Comparison of ENCODE assay signal across 8 mouse cellular contexts in the genomic region with DNA sequence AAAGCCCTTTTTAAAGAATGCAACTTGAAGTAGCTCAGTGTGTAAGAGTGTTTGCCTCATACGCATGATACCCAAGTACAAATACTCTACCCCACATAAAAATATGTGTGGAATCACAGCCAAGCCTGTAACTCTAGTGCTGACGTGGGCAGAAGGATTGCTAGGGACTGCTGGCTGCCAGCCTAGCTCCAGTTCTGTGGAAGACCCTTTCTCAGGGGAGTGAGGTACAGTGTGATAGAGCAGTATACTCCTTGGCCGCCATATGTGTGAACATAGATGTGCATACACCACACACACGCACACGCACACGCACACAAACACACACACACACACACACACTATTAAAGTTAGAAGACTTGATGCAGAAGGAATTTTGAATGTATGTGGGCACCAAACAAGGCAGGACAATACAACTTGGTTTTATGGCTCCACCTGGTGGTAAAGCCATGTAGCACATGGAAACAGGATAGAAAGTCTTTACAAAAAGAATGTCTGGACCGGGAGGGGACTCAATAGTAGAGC. TPM values are rescaled to one million over a fixed set of nuclear protein-coding genes. Genes with fewer than 3 reads are reported as not detected.
DNase-seq lines count a peak whose midpoint lies in the region; ATAC-seq lines count a peak whose summit lies in the region.

No protein-coding gene starts in this region.

- no peak overlapping the region for H3K4me2 ChIP-seq in liver, embryonic 12.5 days
- H3K4me2 ChIP-seq in forebrain, embryonic 14.5 days (ENCODE audit: low read length): no peak overlapping the region
- H3K4me2 ChIP-seq in intestine, embryonic 14.5 days (ENCODE audit: low read length): no peak overlapping the region
- H3K4me2 ChIP-seq in stomach, embryonic 16.5 days (ENCODE audit: low read depth, low read length): no peak overlapping the region

- H3K9ac ChIP-seq in liver, embryonic 12.5 days: no peak overlapping the region
- H3K9ac ChIP-seq in forebrain, embryonic 14.5 days (ENCODE audit: low read length): no peak overlapping the region
- H3K9ac ChIP-seq in intestine, embryonic 14.5 days (ENCODE audit: low read length): no peak overlapping the region
- no peak overlapping the region for H3K9ac ChIP-seq in stomach, embryonic 16.5 days (ENCODE audit: low read length)

- no peaks in the 10 kb centered on the region for H3K36me3 ChIP-seq in liver, embryonic 12.5 days
- no peaks in the 10 kb centered on the region for H3K36me3 ChIP-seq in forebrain, embryonic 14.5 days (ENCODE audit: control insufficient read depth, insufficient read depth, low read length)
- peaks cover 4% of the 10 kb centered on the region for H3K36me3 ChIP-seq in intestine, embryonic 14.5 days (ENCODE audit: control insufficient read depth, insufficient read depth, low read length)
- peaks cover 47% of the 10 kb centered on the region for H3K36me3 ChIP-seq in limb, embryonic 10.5 days
- no peaks in the 10 kb centered on the region for H3K36me3 ChIP-seq in stomach, embryonic 16.5 days (ENCODE audit: control insufficient read depth, insufficient read depth, low read length)

- no peaks in the 10 kb centered on the region for H3K9me3 ChIP-seq in liver, embryonic 12.5 days (replicated peaks)
- H3K9me3 ChIP-seq in forebrain, embryonic 14.5 days (replicated peaks; ENCODE audit: control insufficient read depth, low read length): no peaks in the 10 kb centered on the region
- H3K9me3 ChIP-seq in intestine, embryonic 14.5 days (ENCODE audit: control insufficient read depth, low read length): no peaks in the 10 kb centered on the region
- H3K9me3 ChIP-seq in limb, embryonic 10.5 days (replicated peaks): no peaks in the 10 kb centered on the region
- no peaks in the 10 kb centered on the region for H3K9me3 ChIP-seq in stomach, embryonic 16.5 days (replicated peaks; ENCODE audit: control insufficient read depth, low read length)

- no peak overlapping the region for H3K27ac ChIP-seq in liver, embryonic 12.5 days
- no peak overlapping the region for H3K27ac ChIP-seq in forebrain, embryonic 14.5 days (ENCODE audit: low read depth, low read length)
- no peak overlapping the region for H3K27ac ChIP-seq in intestine, embryonic 14.5 days (ENCODE audit: low read depth)
- no peak overlapping the region for H3K27ac ChIP-seq in limb, embryonic 10.5 days
- H3K27ac ChIP-seq in stomach, embryonic 16.5 days (ENCODE audit: low read length): peak overlapping the region; percentile 47

- no peaks in the 10 kb centered on the region; the same call in 1 of the 2 replicates for H3K4me1 ChIP-seq in liver, embryonic 12.5 days
- H3K4me1 ChIP-seq in forebrain, embryonic 14.5 days (ENCODE audit: control insufficient read depth, insufficient read depth, low read length): no peaks in the 10 kb centered on the region
- no peaks in the 10 kb centered on the region for H3K4me1 ChIP-seq in intestine, embryonic 14.5 days (replicated peaks; ENCODE audit: control insufficient read depth, insufficient read depth, low read length)
- no peaks in the 10 kb centered on the region for H3K4me1 ChIP-seq in limb, embryonic 10.5 days
- H3K4me1 ChIP-seq in stomach, embryonic 16.5 days (ENCODE audit: control insufficient read depth, insufficient read depth, low read length): 0 out of 2 replicates have a peak, but pooled peaks cover 3% of the 10 kb centered on the region

- DNase-seq in liver: peak; percentile 43
- peak; percentile 56 for DNase-seq in c-Kit-positive CD71-positive TER-119-positive erythroid progenitor cells, embryonic 14.5 days (ENCODE audit: low spot score)
- peak; percentile 78 for DNase-seq in forebrain, embryonic 14.5 days (ENCODE audit: low spot score)
- DNase-seq in intestine, embryonic 14.5 days (ENCODE audit: low spot score): peak; percentile 65
- peak; percentile 40 for DNase-seq in limb, embryonic 10.5 days (ENCODE audit: low spot score)
- peak; percentile 5 to 19 for DNase-seq in monocyte, adult 2 months (ENCODE audit: low read depth in 1 of 2, low spot score in 2 of 2)

- no peaks in the 10 kb centered on the region for H3K27me3 ChIP-seq in liver, embryonic 12.5 days (replicated peaks)
- H3K27me3 ChIP-seq in forebrain, embryonic 14.5 days (replicated peaks; ENCODE audit: control insufficient read depth, insufficient read depth, low read length): no peaks in the 10 kb centered on the region
- no peaks in the 10 kb centered on the region for H3K27me3 ChIP-seq in intestine, embryonic 14.5 days (replicated peaks; ENCODE audit: control insufficient read depth, insufficient read depth, low read length)
- no peaks in the 10 kb centered on the region for H3K27me3 ChIP-seq in limb, embryonic 10.5 days (ENCODE audit: low read depth, poor library complexity, severe bottlenecking)
- H3K27me3 ChIP-seq in stomach, embryonic 16.5 days (ENCODE audit: control insufficient read depth, insufficient read depth, low read length): no peaks in the 10 kb centered on the region

- 59% methylated on average over 7 of the region's 7 CpGs for WGBS in liver, embryonic 12.5 days (ENCODE audit: insufficient replicate concordance)
- WGBS in forebrain, embryonic 14.5 days: 61% methylated on average over 7 of the region's 7 CpGs
- 70% methylated on average over 7 of the region's 7 CpGs for WGBS in intestine, embryonic 14.5 days
- WGBS in limb, embryonic 10.5 days: 73% methylated on average over 7 of the region's 7 CpGs
- 59% methylated on average over 7 of the region's 7 CpGs for WGBS in stomach, embryonic 16.5 days

- no peak for ATAC-seq in liver, embryonic 12.5 days
- ATAC-seq in forebrain, embryonic 14.5 days: peak; percentile 58
- ATAC-seq in intestine, embryonic 14.5 days (replicated peaks; ENCODE audit: low FRiP score, low TSS enrichment, low read depth): no peak
- ATAC-seq in stomach, embryonic 16.5 days (ENCODE audit: insufficient read depth, low FRiP score): peak; percentile 68; the same call in 1 of the 2 replicates

- no peak overlapping the region for H3K4me3 ChIP-seq in liver, embryonic 12.5 days
- H3K4me3 ChIP-seq in forebrain, embryonic 14.5 days (ENCODE audit: low read depth, low read length): no peak overlapping the region
- H3K4me3 ChIP-seq in intestine, embryonic 14.5 days (ENCODE audit: low read depth, low read length): no peak overlapping the region
- H3K4me3 ChIP-seq in limb, embryonic 10.5 days: no peak overlapping the region
- no peak overlapping the region for H3K4me3 ChIP-seq in stomach, embryonic 16.5 days (replicated peaks; ENCODE audit: low read length)

RNA-seq across cellular contexts. Expression of a gene that starts 41.2 kb away (rescaled TPM):
- polyA plus RNA-seq in liver, embryonic 12.5 days (2016; fragmentation: Nextera tagmentation; extraction: Ambion mirVana): 4.9 and 5.8 TPM in 2 replicates
- polyA plus RNA-seq in forebrain, embryonic 14.5 days (2014; fragmentation: Nextera tagmentation; extraction: Ambion mirVana): 9.4 and 12.1 TPM in 2 replicates
- 15.8 TPM in 2 replicates for polyA plus RNA-seq in intestine, embryonic 14.5 days (2014; fragmentation: Nextera tagmentation; extraction: Ambion mirVana)
- 15.5 and 19.5 TPM in 2 replicates for polyA plus RNA-seq in limb, embryonic 10.5 days (2016; fragmentation: Nextera tagmentation; extraction: Ambion mirVana)
- polyA plus RNA-seq in stomach, embryonic 16.5 days (2015; fragmentation: Nextera tagmentation; extraction: Ambion mirVana): 11.1 and 11.6 TPM in 2 replicates

Comparison
In these comparisons a context has a peak if more than half of its experiments do, and no peak if none do; other contexts are left out.
1. DNase-seq: peak in every context shown above with its lines; median percentile 78 in forebrain, embryonic 14.5 days; 65 in intestine, embryonic 14.5 days; 56 in c-Kit-positive CD71-positive TER-119-positive erythroid progenitor cells, embryonic 14.5 days; 43 in liver; 40 in limb, embryonic 10.5 days; 12 in monocyte, adult 2 months.
2. ATAC-seq: peak in forebrain, embryonic 14.5 days (single experiment) and stomach, embryonic 16.5 days (single experiment); none in liver, embryonic 12.5 days (single experiment) and intestine, embryonic 14.5 days (single experiment).